Mouse (Mus musculus) embryonic fibroblast, embryonic 13.5 days (primary cell): ENCODE measurements around the gene Lat2. TPM values are rescaled to one million over a fixed set of nuclear protein-coding genes. Genes with fewer than 3 reads are reported as not detected.
A peak's percentile ranks its signal among the peaks of the same experiment; 100 is the strongest.

Source experiments
- H3K27ac ChIP-seq: 2 replicates; pipeline ENCODE4 v1.5.1; 2012; ENCODE audit warnings: low read length, control low read depth, inconsistent platforms; ENCODE audit not compliant: insufficient read depth
- H3K4me1 ChIP-seq: 2 replicates; pipeline ENCODE4 v1.6.1; 2011; ENCODE audit warnings: low read length; ENCODE audit not compliant: control insufficient read depth, insufficient read depth
- H3K4me3 ChIP-seq: 2 replicates; pipeline ENCODE4 v1.5.1; 2011; ENCODE audit warnings: mild to moderate bottlenecking, control low read depth, low read length; ENCODE audit not compliant: insufficient read depth
- CTCF ChIP-seq: IDR thresholded peaks from 2 replicates; pipeline ENCODE4 v1.5.1; 2011; ENCODE audit warnings: mild to moderate bottlenecking, control low read depth, low read length, moderate library complexity, borderline replicate concordance; ENCODE audit not compliant: insufficient read depth
- POLR2A ChIP-seq: IDR thresholded peaks from 2 replicates; pipeline ENCODE4 v1.6.1; 2011; ENCODE audit warnings: low read depth, mild to moderate bottlenecking, control low read depth, low read length, moderate library complexity
- polyA plus RNA-seq: library from polyadenylated mRNA; stranded (reverse); fragments of >200 nt; gene quantifications from 2 replicates; pipeline ENCODE4 v1.2.4, GENCODE M21; 2011; ENCODE audit warnings: low read depth; ENCODE audit not compliant: missing spikeins, insufficient read length

The Lat2 gene
- polyA plus RNA-seq, 1 experiment, result 2.3 TPM

GRCm38 (mm10) chr5:134592026-134592581 is 22.7 kb downstream of the Lat2 start:
- TF ChIP-seq POLR2A (no peak), CTCF (no peak)
- H3K27ac ChIP-seq, result no peak overlapping the region
- H3K4me1 ChIP-seq, result no peaks in the 10 kb centered on the region
- no peak overlapping the region for H3K4me3 ChIP-seq

- TF ChIP-seq CTCF, result no peak
- no peak for TF ChIP-seq POLR2A
- H3K4me1 ChIP-seq, result no peaks in the 10 kb centered on the region
Measured at GRCm38 (mm10) chr5:134589900-134590299, 24.9 kb downstream of the Lat2 start.

GRCm38 (mm10) chr5:134584798-134585197 is 30.0 kb downstream of the Lat2 start:
- Histone ChIP-seq H3K4me1 (no peaks in the 10 kb centered on the region; the same call in 1 of the 2 replicates), H3K4me3 (no peak overlapping the region), H3K27ac (no peak overlapping the region)
- TF ChIP-seq CTCF (no peak), POLR2A (no peak)

More at GRCm38 (mm10) chr5:134589900-134590299, 24.9 kb downstream of the Lat2 start:
- Histone ChIP-seq H3K4me3 (no peak overlapping the region), H3K27ac (no peak overlapping the region)

GRCm38 (mm10) chr5:134583884-134584213 is 31.0 kb downstream of the Lat2 start:
- peak overlapping the region; percentile 91; the same call in 1 of the 2 replicates for H3K4me3 ChIP-seq
- H3K27ac ChIP-seq, result no peak overlapping the region
- TF ChIP-seq POLR2A (no peak), CTCF (no peak)
- no peaks in the 10 kb centered on the region; the same call in 1 of the 2 replicates for H3K4me1 ChIP-seq

GRCm38 (mm10) chr5:134583006-134583883 is 31.6 kb downstream of the Lat2 start:
- Histone ChIP-seq H3K27ac (no peak overlapping the region), H3K4me3 (peak overlapping the region; percentile 91), H3K4me1 (no peaks in the 10 kb centered on the region; the same call in 1 of the 2 replicates)
- TF ChIP-seq POLR2A (no peak), CTCF (no peak)

GRCm38 (mm10) chr5:134582221-134582907 is 32.5 kb downstream of the Lat2 start:
- Histone ChIP-seq H3K4me3 (peak overlapping the region; percentile 91), H3K27ac (no peak overlapping the region), H3K4me1 (no peaks in the 10 kb centered on the region; the same call in 1 of the 2 replicates)
- TF ChIP-seq POLR2A (peak; percentile 73), CTCF (peak; percentile 71; the same call in 1 of the 2 replicates)

- H3K27ac ChIP-seq, result no peak within 1 kb of the TSS
- H3K4me1 ChIP-seq, result no peaks in the 10 kb centered on the region; the same call in 1 of the 2 replicates
- no peak within 1 kb of the TSS for H3K4me3 ChIP-seq
- TF ChIP-seq POLR2A, result no peak
- no peak for TF ChIP-seq CTCF
Measured at GRCm38 (mm10) chr5:134581146-134581545, 33.7 kb downstream of the Lat2 start, which contains the start of gene Rfc2. Gene Rfc2, plus strand, starts transcription at chr5:134581366.

- Histone ChIP-seq H3K4me3 (no peak overlapping the region), H3K4me1 (no peaks in the 10 kb centered on the region; the same call in 1 of the 2 replicates), H3K27ac (no peak overlapping the region)
- TF ChIP-seq POLR2A (no peak), CTCF (no peak)
Measured at GRCm38 (mm10) chr5:134579135-134579534, 35.7 kb downstream of the Lat2 start.

GRCm38 (mm10) chr5:134577534-134577933 is 37.3 kb downstream of the Lat2 start:
- TF ChIP-seq POLR2A, result no peak
- no peak for TF ChIP-seq CTCF
- Histone ChIP-seq H3K4me1 (no peaks in the 10 kb centered on the region), H3K27ac (peak overlapping the region; percentile 65), H3K4me3 (no peak overlapping the region)
